Mouse (Mus musculus): ENCODE measurements around the gene Tec.
"Not testable (repeated sequence)": the region's sequence is repeated elsewhere in the genome, so short reads cannot be mapped to it uniquely, and the experiment has no call there.

Gene Tec

DNA sequence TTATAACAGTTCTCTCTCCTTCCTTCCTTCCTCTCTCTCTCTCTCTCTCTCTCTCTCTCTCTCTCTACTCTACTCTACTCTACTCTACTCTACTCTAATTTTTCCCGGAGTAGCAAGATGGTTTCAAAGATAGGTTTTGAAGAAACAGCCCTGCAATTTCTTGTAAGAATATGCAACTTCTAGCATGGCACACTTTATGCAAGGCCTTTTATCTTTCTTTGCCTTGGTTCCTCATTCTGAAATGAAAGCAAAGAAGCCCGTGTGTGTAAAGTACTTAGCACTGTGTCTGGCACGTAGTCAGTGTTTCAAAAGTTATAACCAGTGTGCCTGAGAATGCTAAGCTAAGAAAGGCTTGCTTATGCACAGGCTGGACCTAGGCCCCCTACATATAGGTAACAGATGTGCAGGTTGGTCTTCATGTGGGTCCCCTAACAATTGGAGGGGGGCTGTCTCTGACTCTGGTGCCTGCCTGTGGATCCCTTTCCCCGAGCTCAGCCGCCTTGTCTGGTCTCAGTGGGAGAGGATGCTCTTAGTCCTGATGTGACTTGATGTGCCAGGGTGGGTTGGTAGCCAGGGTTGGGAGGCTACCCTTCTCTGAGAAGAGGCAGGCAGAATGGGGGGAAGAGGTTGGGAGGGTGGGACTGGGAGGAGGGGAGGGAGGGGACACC, 49.6 kb downstream of the Tec start:
- no peak for DNase-seq

DNA sequence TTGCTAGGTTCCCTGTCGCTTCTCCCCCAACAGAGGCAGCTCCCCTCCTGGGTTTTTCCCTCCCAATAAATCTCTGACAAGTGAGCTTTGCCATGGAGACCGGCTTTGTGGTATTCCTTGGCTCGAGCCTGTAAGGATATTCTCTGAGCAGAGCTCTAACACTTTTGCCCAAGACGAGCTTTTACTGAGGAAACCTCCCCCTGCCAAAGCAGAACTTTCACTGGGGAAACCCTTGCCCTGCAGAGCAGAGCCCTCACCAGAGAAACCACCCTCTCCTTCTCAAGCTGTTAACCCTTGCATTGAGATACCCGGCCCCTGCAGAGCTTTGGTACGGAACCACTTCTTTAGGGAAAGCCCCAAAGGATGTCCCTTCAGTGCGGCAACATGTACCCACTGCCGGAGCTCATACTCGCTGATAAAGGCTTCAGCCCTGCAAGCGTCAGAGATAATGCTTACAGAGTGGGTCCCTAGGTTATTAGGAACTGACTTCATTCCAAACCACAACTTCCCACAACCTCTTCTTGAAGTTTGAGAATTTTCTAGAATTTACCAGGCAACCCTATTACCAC, 50.7 kb downstream of the Tec start:
- no peak for DNase-seq

DNA sequence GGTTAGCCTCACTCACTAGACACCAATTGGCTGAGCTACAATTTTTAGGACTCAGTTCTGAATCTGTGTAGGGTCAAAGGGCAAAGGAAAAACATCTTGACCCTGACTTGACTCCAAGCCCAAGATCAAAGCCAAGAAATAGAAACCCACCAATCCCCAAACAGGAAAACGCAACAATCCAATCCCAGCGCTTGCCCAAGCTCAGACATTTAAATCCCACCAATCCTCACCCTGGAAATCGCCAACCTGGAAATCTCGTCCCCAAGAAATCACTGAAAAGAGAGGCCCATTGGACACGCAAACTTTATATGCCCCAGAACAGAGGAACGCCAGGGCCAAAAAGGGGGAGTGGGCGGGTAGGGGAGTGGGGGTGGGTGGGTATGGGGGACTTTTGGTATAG, 51.3 kb downstream of the Tec start:
- not testable (repeated sequence) for DNase-seq

DNA sequence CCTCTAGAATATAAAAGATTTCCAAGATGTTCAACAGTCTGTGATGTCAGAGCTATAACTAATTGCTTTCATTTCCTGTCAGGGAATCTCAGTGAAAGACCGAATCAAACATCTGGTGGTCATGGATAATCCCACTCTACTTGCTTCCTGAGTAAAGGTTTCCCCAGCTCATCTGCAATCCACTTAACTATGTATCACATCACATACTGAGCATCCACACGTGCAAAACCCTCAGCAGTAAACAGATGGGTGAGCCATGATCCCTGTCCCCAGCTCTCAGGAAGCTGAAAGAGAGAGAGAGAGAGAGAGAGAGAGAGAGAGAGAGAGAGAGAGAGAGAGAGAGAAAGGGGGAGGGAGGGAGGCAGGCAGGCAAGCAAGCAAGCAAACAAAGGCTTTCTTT, 51.8 kb downstream of the Tec start:
- no peak for DNase-seq

DNA sequence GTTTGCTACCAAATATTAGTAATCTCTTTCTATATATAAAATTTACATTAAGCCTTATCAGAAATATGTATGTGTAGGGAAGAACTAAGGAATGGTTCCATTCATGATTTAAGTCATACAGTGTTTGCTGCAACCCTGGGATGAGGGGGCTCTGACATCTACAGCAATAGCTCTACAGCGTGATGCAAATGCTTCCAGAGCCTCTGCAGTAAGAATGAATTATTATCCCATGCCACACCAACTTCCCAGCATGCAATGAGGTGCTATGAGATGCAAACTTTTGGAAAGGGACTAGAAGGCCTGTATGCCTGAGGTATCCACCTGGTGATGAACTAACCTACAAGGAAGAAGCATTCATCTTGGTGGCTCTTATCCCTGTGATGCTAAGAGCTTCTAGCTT, 52.2 kb downstream of the Tec start:
- DNase-seq = no peak

- no peak for DNase-seq
These were observed 52.9 kb downstream of the Tec start for GRCm38 (mm10) chr5:72815361-72815760.

DNA sequence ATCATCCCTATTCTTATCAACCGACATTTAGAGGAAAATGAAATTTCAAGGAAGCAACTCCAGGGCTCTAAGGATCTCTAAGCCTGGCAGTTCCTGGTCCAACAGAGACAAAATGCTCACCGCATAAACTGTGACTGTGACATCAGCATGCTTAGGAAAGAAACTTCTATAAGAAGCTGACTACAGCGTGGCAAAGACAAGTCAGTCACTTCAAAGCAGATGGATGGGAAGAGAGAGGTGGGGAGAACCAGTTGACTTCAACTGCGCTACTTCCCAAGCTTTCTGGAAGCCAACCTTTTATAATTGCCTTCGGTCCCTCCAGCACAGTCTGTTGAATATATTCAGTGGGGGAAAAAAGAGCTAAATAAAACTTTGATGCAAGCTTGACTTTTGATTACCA, 54.2 kb downstream of the Tec start:
- DNase-seq = no peak

- no peak for DNase-seq
These were observed 55.4 kb downstream of the Tec start for GRCm38 (mm10) chr5:72812908-72813307.

DNA sequence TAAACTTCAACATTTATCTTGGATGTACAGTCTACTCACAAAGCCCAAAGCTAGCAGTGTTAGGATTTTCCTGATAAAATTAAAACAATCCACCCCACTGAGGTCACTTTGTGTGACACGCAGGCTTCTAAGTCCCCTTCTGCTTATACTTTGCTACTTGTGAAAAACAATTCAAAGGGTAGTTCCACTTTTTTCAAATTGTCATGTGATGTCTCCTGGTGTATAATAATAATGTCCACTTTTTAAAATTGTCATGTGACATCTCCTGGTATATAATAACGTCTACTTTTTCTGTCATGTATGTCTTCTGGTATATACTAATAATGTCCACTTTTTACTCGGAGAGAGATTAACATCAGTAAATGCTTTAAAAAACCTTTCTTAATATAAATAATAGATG, 56.0 kb downstream of the Tec start:
- DNase-seq = no peak

DNA sequence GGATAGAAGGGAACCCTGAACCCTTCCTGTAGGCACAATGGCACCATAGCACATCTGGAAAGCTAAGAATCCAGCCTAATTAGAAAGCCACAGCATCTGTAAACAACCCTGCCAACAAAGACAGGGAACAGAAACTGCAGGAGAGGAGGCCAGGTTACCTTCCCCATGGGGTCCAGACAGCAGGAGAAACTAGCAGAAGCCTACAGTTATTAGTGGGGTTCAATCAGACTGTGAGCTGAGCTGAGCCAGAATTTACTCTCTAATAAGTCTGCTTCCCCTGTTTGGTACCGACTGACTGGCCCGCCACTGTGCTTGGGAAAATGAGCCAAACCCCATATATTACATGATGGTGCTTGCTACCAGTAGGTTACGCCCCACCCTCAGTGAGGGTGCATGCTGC, 56.9 kb downstream of the Tec start:
- no peak for DNase-seq

- no peak for DNase-seq
These were observed 57.3 kb downstream of the Tec start for GRCm38 (mm10) chr5:72810990-72811389.

DNA sequence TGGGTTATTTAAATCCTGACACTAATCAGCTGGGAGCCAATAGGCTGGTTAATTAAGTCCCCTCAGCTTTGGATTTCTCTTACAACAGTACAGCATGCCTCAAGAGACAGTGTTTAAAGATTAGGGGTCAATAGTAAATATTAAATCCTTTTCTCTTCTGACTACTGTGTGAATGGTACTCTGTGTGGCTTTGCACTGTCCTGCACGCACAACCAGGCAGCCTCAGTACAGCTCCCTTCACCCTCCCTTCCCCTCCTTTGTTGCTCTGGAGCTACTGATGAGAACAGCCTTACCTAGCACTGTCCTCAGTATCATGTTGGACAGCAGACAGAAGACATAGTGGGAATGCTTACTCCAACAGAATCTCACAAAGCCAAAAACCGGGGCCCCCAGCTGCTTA, 58.8 kb downstream of the Tec start:
- no peak for DNase-seq

DNA sequence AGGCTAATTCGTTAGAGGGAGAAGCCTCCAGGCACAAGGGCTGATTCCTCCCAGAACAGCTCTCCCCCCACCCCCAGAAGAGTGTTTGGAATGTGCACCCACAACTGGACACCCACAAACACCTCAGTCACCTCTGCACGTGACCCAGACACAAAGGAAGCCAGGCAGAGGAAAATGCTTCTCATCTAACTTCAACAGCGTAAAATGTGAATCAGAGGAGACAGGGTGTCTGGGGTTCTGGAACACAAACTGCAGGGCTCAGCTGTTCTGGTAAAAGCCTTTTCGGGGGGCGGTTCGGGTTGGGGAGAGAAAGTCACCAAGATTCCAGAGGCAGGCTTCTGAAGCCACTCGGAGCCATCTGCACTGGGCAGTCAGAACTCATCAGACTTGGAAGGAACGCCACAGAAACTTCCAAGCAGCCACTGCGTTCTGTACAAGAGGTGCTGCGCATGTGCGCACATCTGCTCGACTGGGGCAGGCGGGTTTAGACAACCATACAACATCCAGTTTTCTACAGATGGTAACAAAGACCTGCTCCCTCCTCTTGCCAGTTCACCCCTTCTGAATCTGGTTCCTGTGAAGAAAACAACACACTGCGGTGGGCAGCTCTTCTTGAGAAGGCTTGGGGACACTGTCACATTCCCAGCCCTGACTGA, 59.7 kb downstream of the Tec start:
- DNase-seq = peak; percentile 51

DNA sequence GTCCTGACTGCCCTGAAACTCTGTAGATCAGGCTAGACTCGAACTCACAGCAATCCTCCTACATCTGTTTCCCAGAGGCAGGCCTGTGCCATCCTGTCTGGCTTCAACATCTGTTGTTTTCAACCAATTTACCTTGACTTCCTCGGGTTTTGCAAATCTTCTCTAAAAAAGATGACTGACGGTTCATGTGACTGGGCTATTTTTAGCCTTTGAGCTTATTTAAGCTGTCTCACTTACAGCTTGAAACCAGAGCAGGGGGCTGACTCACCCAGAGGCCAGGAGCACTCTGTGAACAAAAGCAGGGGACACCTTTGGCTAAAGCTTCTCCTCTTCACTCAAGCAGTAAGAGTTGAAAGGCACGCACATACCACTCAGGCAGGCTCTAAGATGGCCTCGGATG, 65.4 kb downstream of the Tec start:
- DNase-seq = no peak

GRCm38 (mm10) chr5:72798563-72798962, 69.7 kb downstream of the Tec start:
- no peak for DNase-seq

- DNase-seq = peak; percentile 36
These were observed 72.1 kb downstream of the Tec start for GRCm38 (mm10) chr5:72796186-72796613.

GRCm38 (mm10) chr5:72793309-72793850, 74.9 kb downstream of the Tec start:
- DNase-seq = no peak

GRCm38 (mm10) chr5:72791789-72792188, 76.5 kb downstream of the Tec start:
- no peak for DNase-seq

DNA sequence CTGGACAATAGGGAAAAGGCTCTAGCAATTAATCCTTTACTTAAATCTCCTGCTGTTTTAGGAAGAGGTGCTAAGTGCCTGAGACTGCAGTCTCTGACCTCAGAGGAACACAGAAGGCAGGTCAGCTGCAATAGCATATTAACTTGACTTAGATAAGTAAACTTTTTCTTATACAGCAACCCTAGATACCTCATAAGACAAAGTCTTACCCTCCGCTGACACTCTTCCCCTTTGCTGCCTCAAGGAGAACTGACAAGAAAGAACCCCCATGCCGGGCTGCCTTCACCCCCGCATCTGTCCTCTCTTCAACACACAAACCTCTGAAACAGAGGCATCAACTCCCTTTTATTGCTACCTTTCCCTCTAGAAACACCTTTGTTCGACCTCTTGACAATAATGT, 76.9 kb downstream of the Tec start:
- DNase-seq = no peak

GRCm38 (mm10) chr5:72785451-72785850, 82.8 kb downstream of the Tec start:
- no peak for DNase-seq

DNA sequence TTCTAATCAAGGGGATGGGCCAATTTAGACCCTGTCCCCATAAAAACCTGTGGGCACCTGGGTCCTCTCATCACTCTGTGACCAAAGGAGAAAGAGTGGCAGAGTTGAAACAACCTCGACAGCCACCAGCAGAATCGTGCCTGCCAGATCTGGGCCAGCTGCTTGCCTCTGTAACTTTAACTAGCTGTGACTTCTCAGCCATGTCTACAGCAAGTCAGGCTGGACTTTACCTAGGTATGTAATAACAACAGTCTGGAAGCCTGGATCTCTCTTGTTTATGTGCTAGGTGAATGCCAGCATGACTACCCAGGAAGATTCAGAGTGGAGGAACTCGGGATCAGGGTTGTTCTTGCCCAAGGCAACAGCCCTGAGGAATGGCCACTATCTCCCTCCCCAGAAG, 83.6 kb downstream of the Tec start:
- no peak for DNase-seq

GRCm38 (mm10) chr5:72783957-72784356, 84.3 kb downstream of the Tec start:
- peak; percentile 69 for DNase-seq

GRCm38 (mm10) chr5:72783123-72783522, 85.2 kb downstream of the Tec start:
- DNase-seq = no peak

- DNase-seq = no peak
These were observed 86.5 kb downstream of the Tec start for GRCm38 (mm10) chr5:72781776-72782175.
